In genomic region chr6:71740921-71741320, GRCm38 (mm10) we compare ENCODE assay signal across 12 mouse cellular contexts. TPM values are rescaled to one million over a fixed set of nuclear protein-coding genes. Genes with fewer than 3 reads are reported as not detected.
DNase-seq lines count a peak whose midpoint lies in the region; ATAC-seq and TF ChIP-seq lines count a peak whose summit lies in the region.
"Had no signal": no experiment of that assay in that cellular context is flagged by ENCODE, and none has a peak within 500 bp of the region (broad histone marks: within the 10 kb centered on the region; RNA-seq: fewer than 3 reads in every experiment).

No protein-coding gene starts in this region.

- H3K4me3 ChIP-seq in midbrain, embryonic 13.5 days (replicated peaks), result no peak overlapping the region
- H3K4me3 ChIP-seq in midbrain, embryonic 11.5 days (ENCODE audit: low read depth, low read length), result no peak overlapping the region
- peak overlapping the region; percentile 15 for H3K4me3 ChIP-seq in cerebellum, adult 2 months (replicated peaks; ENCODE audit: insufficient read depth, low read depth, low read length)
- H3K4me3 ChIP-seq in embryonic facial prominence, embryonic 15.5 days (replicated peaks), result no peak overlapping the region
- H3K4me3 ChIP-seq in midbrain, embryonic 16.5 days (ENCODE audit: low read depth, low read length), result no peak overlapping the region
- H3K4me3 ChIP-seq: erythroblast, embryonic 14.5 days; heart, embryonic 10.5 days; intestine, embryonic 15.5 days; myocyte had no signal

- 0 out of 2 replicates have a peak, but pooled peaks have one; percentile 22 for ATAC-seq in midbrain, embryonic 13.5 days
- ATAC-seq in midbrain, embryonic 11.5 days (ENCODE audit: low FRiP score), result no peak
- ATAC-seq in embryonic facial prominence, embryonic 15.5 days (ENCODE audit: insufficient number of reproducible peaks, low FRiP score, low TSS enrichment, low read depth), result no peak
- ATAC-seq in midbrain, embryonic 16.5 days, result 0 out of 2 replicates have a peak, but pooled peaks have one; percentile 5
- ATAC-seq: intestine, embryonic 15.5 days; lung, postnatal 0 days had no signal

- no peaks in the 10 kb centered on the region for H3K27me3 ChIP-seq in midbrain, embryonic 13.5 days
- H3K27me3 ChIP-seq in midbrain, embryonic 11.5 days (ENCODE audit: control insufficient read depth, insufficient read depth, low read length), result no peaks in the 10 kb centered on the region
- no peaks in the 10 kb centered on the region for H3K27me3 ChIP-seq in cerebellum, adult 2 months (ENCODE audit: control insufficient read depth, insufficient read depth, low read length)
- no peaks in the 10 kb centered on the region for H3K27me3 ChIP-seq in embryonic facial prominence, embryonic 15.5 days
- H3K27me3 ChIP-seq in midbrain, embryonic 16.5 days (ENCODE audit: control insufficient read depth, insufficient read depth, low read depth, low read length), result no peaks in the 10 kb centered on the region
- H3K27me3 ChIP-seq: intestine, embryonic 15.5 days had no signal

- no peaks in the 10 kb centered on the region for H3K36me3 ChIP-seq in midbrain, embryonic 13.5 days
- no peaks in the 10 kb centered on the region for H3K36me3 ChIP-seq in midbrain, embryonic 11.5 days (ENCODE audit: control insufficient read depth, insufficient read depth, low read length)
- H3K36me3 ChIP-seq in embryonic facial prominence, embryonic 15.5 days, result no peaks in the 10 kb centered on the region
- no peaks in the 10 kb centered on the region for H3K36me3 ChIP-seq in midbrain, embryonic 16.5 days (ENCODE audit: control insufficient read depth, insufficient read depth, low read length)
- H3K36me3 ChIP-seq: heart, embryonic 10.5 days; intestine, embryonic 15.5 days had no signal

- 0 out of 2 replicates have a peak overlapping the region, but pooled peaks have one; percentile 2 for H3K4me2 ChIP-seq in midbrain, embryonic 13.5 days (replicated peaks)
- H3K4me2 ChIP-seq in midbrain, embryonic 11.5 days, result no peak overlapping the region
- no peak overlapping the region for H3K4me2 ChIP-seq in embryonic facial prominence, embryonic 15.5 days (replicated peaks)
- H3K4me2 ChIP-seq in midbrain, embryonic 16.5 days (ENCODE audit: low read length), result peak overlapping the region; percentile 20; the same call in 1 of the 2 replicates
- H3K4me2 ChIP-seq: intestine, embryonic 15.5 days had no signal

- no peak for TF ChIP-seq CTCF in cerebellum, adult 2 months (IDR thresholded peaks at IDR 0.05; ENCODE audit: borderline replicate concordance, insufficient read depth, low read depth, low read length)

- H3K4me1 ChIP-seq in midbrain, embryonic 13.5 days (replicated peaks), result peaks cover 29% of the 10 kb centered on the region
- H3K4me1 ChIP-seq in midbrain, embryonic 11.5 days (ENCODE audit: control insufficient read depth, insufficient read depth, low read length), result peaks cover under 1% of the 10 kb centered on the region; the same call in 1 of the 2 replicates
- H3K4me1 ChIP-seq in cerebellum, adult 2 months (ENCODE audit: control insufficient read depth, insufficient read depth, low read length), result peaks cover 24% of the 10 kb centered on the region
- H3K4me1 ChIP-seq in embryonic facial prominence, embryonic 15.5 days, result peaks cover 8% of the 10 kb centered on the region
- H3K4me1 ChIP-seq in midbrain, embryonic 16.5 days (ENCODE audit: control insufficient read depth, insufficient read depth, low read length), result peaks cover 16% of the 10 kb centered on the region

- DNase-seq in midbrain, embryonic 11.5 days (ENCODE audit: low spot score, missing footprints), result no peak
- peak; percentile 59 to 64 for DNase-seq in cerebellum, adult 2 months
- DNase-seq in frontal cortex, postnatal 14 days (ENCODE audit: low spot score in 2 of 2), result no peak
- DNase-seq in gastrocnemius, adult 8-10 months (ENCODE audit: low spot score in 2 of 2), result no peak

- TF ChIP-seq POLR2A in cerebellum, adult 2 months (IDR thresholded peaks at IDR 0.05; ENCODE audit: borderline replicate concordance, insufficient read depth, low read length), result no peak

- 29% methylated on average over 13 of the region's 13 CpGs for WGBS in midbrain, embryonic 13.5 days
- WGBS in midbrain, embryonic 11.5 days, result 62% methylated on average over 13 of the region's 13 CpGs
- 12% methylated on average over 13 of the region's 13 CpGs for WGBS in cerebellum, adult 2 months
- WGBS in embryonic facial prominence, embryonic 15.5 days, result 36% methylated on average over 13 of the region's 13 CpGs
- WGBS in midbrain, embryonic 16.5 days, result 24% methylated on average over 13 of the region's 13 CpGs

- H3K9me3 ChIP-seq in midbrain, embryonic 13.5 days, result no peaks in the 10 kb centered on the region
- H3K9me3 ChIP-seq in midbrain, embryonic 11.5 days (ENCODE audit: control insufficient read depth, low read length), result no peaks in the 10 kb centered on the region
- no peaks in the 10 kb centered on the region for H3K9me3 ChIP-seq in embryonic facial prominence, embryonic 15.5 days (replicated peaks)
- H3K9me3 ChIP-seq in midbrain, embryonic 16.5 days (replicated peaks; ENCODE audit: control insufficient read depth, low read length, poor library complexity, severe bottlenecking), result no peaks in the 10 kb centered on the region
- H3K9me3 ChIP-seq: heart, embryonic 10.5 days; intestine, embryonic 15.5 days had no signal

- H3K9ac ChIP-seq in midbrain, embryonic 13.5 days (replicated peaks), result peak overlapping the region; percentile 33; the same call in 1 of the 2 replicates
- H3K9ac ChIP-seq in midbrain, embryonic 11.5 days (ENCODE audit: low read length), result no peak overlapping the region
- no peak overlapping the region for H3K9ac ChIP-seq in embryonic facial prominence, embryonic 15.5 days
- H3K9ac ChIP-seq in midbrain, embryonic 16.5 days (ENCODE audit: low read depth, low read length), result no peak overlapping the region
- H3K9ac ChIP-seq: intestine, embryonic 15.5 days had no signal

- peak overlapping the region; percentile 64 for H3K27ac ChIP-seq in midbrain, embryonic 13.5 days
- no peak overlapping the region for H3K27ac ChIP-seq in midbrain, embryonic 11.5 days (ENCODE audit: low read depth, low read length)
- H3K27ac ChIP-seq in cerebellum, adult 2 months (ENCODE audit: insufficient read depth, low read length), result no peak overlapping the region
- H3K27ac ChIP-seq in embryonic facial prominence, embryonic 15.5 days (replicated peaks), result 0 out of 2 replicates have a peak overlapping the region, but pooled peaks have one; percentile 7
- peak overlapping the region; percentile 64 for H3K27ac ChIP-seq in midbrain, embryonic 16.5 days (ENCODE audit: low read length)
- H3K27ac ChIP-seq: heart, embryonic 10.5 days; intestine, embryonic 15.5 days had no signal

RNA-seq across cellular contexts. Expression of gene Reep1, which starts 33.6 kb away (rescaled TPM):
- 197 and 202 TPM in 2 replicates for polyA plus RNA-seq in midbrain, embryonic 13.5 days (2015; fragmentation: Nextera tagmentation; extraction: Ambion mirVana)
- 72.1 TPM in 2 replicates for polyA plus RNA-seq in midbrain, embryonic 11.5 days (2014; fragmentation: Nextera tagmentation; extraction: Ambion mirVana)
- polyA plus RNA-seq in cerebellum, adult 2 months (2012; rRNA removed), result 74.0 and 82.1 TPM in 2 replicates
- 17.2 and 18.7 TPM in 2 replicates for polyA plus RNA-seq in embryonic facial prominence, embryonic 15.5 days (2015; fragmentation: Nextera tagmentation; extraction: Ambion mirVana)
- polyA plus RNA-seq in midbrain, embryonic 16.5 days (2015; fragmentation: Nextera tagmentation; extraction: Ambion mirVana), result 331 and 350 TPM in 2 replicates
- total RNA-seq in gastrocnemius, adult 8-10 months (2022), result 10 to 100 TPM; 58.1 to 89.1 (median 69.7) TPM
- polyA plus RNA-seq: erythroblast, embryonic 14.5 days had no signal

Comparison
In these comparisons a context has a peak if more than half of its experiments do, and no peak if none do; other contexts are left out.
1. ATAC-seq: peak in midbrain, embryonic 13.5 days (single experiment) and midbrain, embryonic 16.5 days (single experiment); none in midbrain, embryonic 11.5 days (single experiment) and embryonic facial prominence, embryonic 15.5 days (single experiment).
2. H3K27ac ChIP-seq: peak in midbrain, embryonic 13.5 days (single experiment), embryonic facial prominence, embryonic 15.5 days (single experiment) and midbrain, embryonic 16.5 days (single experiment); none in midbrain, embryonic 11.5 days (single experiment) and cerebellum, adult 2 months (single experiment).
3. H3K4me2 ChIP-seq: peak in midbrain, embryonic 13.5 days (single experiment) and midbrain, embryonic 16.5 days (single experiment); none in midbrain, embryonic 11.5 days (single experiment) and embryonic facial prominence, embryonic 15.5 days (single experiment).
4. DNase-seq: peak in cerebellum, adult 2 months (2 of 2); none in midbrain, embryonic 11.5 days (single experiment), frontal cortex, postnatal 14 days (0 of 2) and gastrocnemius, adult 8-10 months (0 of 2).